Mouse (Mus musculus) layer of hippocampus, postnatal 10 days (tissue): ENCODE results near the gene Tfap2a. TPM values are rescaled to one million over a fixed set of nuclear protein-coding genes. Genes with fewer than 3 reads are reported as not detected.

Experiments used
- total RNA-seq, 2 experiments: library from RNA; stranded (reverse); gene quantifications; 2 replicates each; pipeline ENCODE4 v1.2.3; 2021

The Tfap2a gene
- total RNA-seq, 2 experiments from 2014 or later = 0.38 to 0.48 TPM

Other genes with a start within 250 kb of the Tfap2a start
- 10 to 100 TPM; 11.1 to 13.2 TPM for gene Gcnt2, start 121.4 kb upstream of the Tfap2a start, total RNA-seq